Mouse (Mus musculus) brain, embryonic 14.5 days (tissue): ENCODE data around the gene Ccl26.

Source experiments
- CTCF ChIP-seq: fragments of 200-500 bp; IDR thresholded peaks from 2 replicates; pipeline ENCODE4 v1.5.1; 2012; ENCODE audit warnings: inconsistent platforms, mild to moderate bottlenecking, moderate library complexity, borderline replicate concordance; ENCODE audit not compliant: insufficient read depth, insufficient read length; ENCODE audit errors: extremely low read depth
- POLR2A ChIP-seq: fragments of 200-500 bp; IDR thresholded peaks from 2 replicates; pipeline ENCODE4 v1.6.1; 2012; ENCODE audit warnings: mild to moderate bottlenecking, inconsistent platforms, borderline replicate concordance; ENCODE audit not compliant: poor library complexity, insufficient read depth, insufficient read length, severe bottlenecking; ENCODE audit errors: extremely low read depth

GRCm38 (mm10) chr5:135537794-135538214 lies 25.6 kb downstream of the Ccl26 start:
- TF ChIP-seq CTCF (no peak), POLR2A (no peak)
